Mouse (Mus musculus) bone marrow, adult 2 months (tissue): ENCODE measurements around the gene Ppy. TPM values are rescaled to one million over a fixed set of nuclear protein-coding genes. Genes with fewer than 3 reads are reported as not detected.
A peak's percentile ranks its signal among the peaks of the same experiment; 100 is the strongest.

Experiments
- H3K27ac ChIP-seq: fragments of 200-500 bp; 2 replicates; pipeline ENCODE4 v1.5.1; 2012; ENCODE audit warnings: low read depth, mild to moderate bottlenecking, control low read depth, inconsistent platforms, low read length; ENCODE audit not compliant: control insufficient read depth, poor library complexity, insufficient read depth
- H3K4me1 ChIP-seq: fragments of 200-500 bp; 2 replicates; pipeline ENCODE4 v1.6.1; 2011; ENCODE audit warnings: low read length; ENCODE audit not compliant: control insufficient read depth, insufficient read depth
- H3K4me3 ChIP-seq: fragments of 200-500 bp; replicated peaks from 2 replicates; pipeline ENCODE3; 2011; ENCODE audit warnings: mild to moderate bottlenecking, low read depth, low read length, control low read depth; ENCODE audit not compliant: control insufficient read depth
- CTCF ChIP-seq: fragments of 200-500 bp; IDR thresholded peaks from 2 replicates; pipeline ENCODE4 v1.5.1; 2011; ENCODE audit warnings: low read length, control low read depth; ENCODE audit not compliant: control insufficient read depth, insufficient read depth
- POLR2A ChIP-seq: fragments of 200-500 bp; IDR thresholded peaks from 2 replicates; pipeline ENCODE4 v1.6.1; 2011; ENCODE audit warnings: low read depth, mild to moderate bottlenecking, control low read depth, low read length, borderline replicate concordance; ENCODE audit not compliant: control insufficient read depth
- WGBS: fragments of 180-500 bp; shearing (Covaris S2); methylation state at CpG from one replicate; pipeline ENCODE4 v1.1.7; 2018; 5-methylcytosine and 5-hydroxymethylcytosine counted together
- polyA plus RNA-seq: library from polyadenylated mRNA; stranded (reverse); fragments of >200 nt; gene quantifications from 2 replicates; pipeline ENCODE4 v1.2.4, GENCODE M21; 2011; ENCODE audit warnings: low replicate concordance; ENCODE audit not compliant: missing spikeins, insufficient read depth, insufficient read length

The Ppy gene
- polyA plus RNA-seq, 1 experiment, result not detected

- H3K4me3 ChIP-seq, result no peak overlapping the region
- 10% methylated on average over 17 of the region's 17 CpGs for WGBS
- H3K4me1 ChIP-seq, result no peaks in the 10 kb centered on the region
- peak; percentile 69 for TF ChIP-seq CTCF
- TF ChIP-seq POLR2A, result no peak
- no peak overlapping the region for H3K27ac ChIP-seq
Observed at GRCm38 (mm10) chr11:102102485-102103258, 1.6 kb upstream of the Ppy start.

GRCm38 (mm10) chr11:102096887-102097391 is 4.2 kb downstream of the Ppy start:
- H3K4me3 ChIP-seq, result no peak overlapping the region

GRCm38 (mm10) chr11:102096446-102096845 is 4.7 kb downstream of the Ppy start:
- 45% methylated on average over 5 of the region's 5 CpGs for WGBS
- no peak overlapping the region for H3K4me3 ChIP-seq
- no peak overlapping the region for H3K27ac ChIP-seq
- H3K4me1 ChIP-seq, result no peaks in the 10 kb centered on the region
- no peak for TF ChIP-seq POLR2A
- no peak for TF ChIP-seq CTCF

More at GRCm38 (mm10) chr11:102096887-102097391, 4.2 kb downstream of the Ppy start:
- no peaks in the 10 kb centered on the region for H3K4me1 ChIP-seq
- 2% methylated on average over 18 of the region's 18 CpGs for WGBS
- TF ChIP-seq POLR2A (no peak), CTCF (peak; percentile 24; the same call in 1 of the 2 replicates)
- no peak overlapping the region for H3K27ac ChIP-seq

- H3K27ac ChIP-seq, result no peak overlapping the region
- no peak for TF ChIP-seq CTCF
- TF ChIP-seq POLR2A, result no peak
- WGBS, result 86% methylated on average over 3 of the region's 3 CpGs
- H3K4me1 ChIP-seq, result no peaks in the 10 kb centered on the region
- H3K4me3 ChIP-seq, result no peak overlapping the region
Observed at GRCm38 (mm10) chr11:102095676-102096075, 5.4 kb downstream of the Ppy start.

GRCm38 (mm10) chr11:102089088-102089808 is 11.9 kb downstream of the Ppy start:
- TF ChIP-seq POLR2A (no peak), CTCF (no peak)
- no peak overlapping the region for H3K4me3 ChIP-seq
- peak overlapping the region; percentile 40 for H3K27ac ChIP-seq
- H3K4me1 ChIP-seq, result no peaks in the 10 kb centered on the region
- 1% methylated on average over 20 of the region's 20 CpGs for WGBS

GRCm38 (mm10) chr11:102087931-102088898 is 12.9 kb downstream of the Ppy start, which contains the start of gene Mpp2:
Mpp2 (minus strand) TSS chr11:102088515.
- Histone ChIP-seq H3K27ac (peak within 1 kb of the TSS; percentile 51), H3K4me3 (peak within 1 kb of the TSS; percentile 90), H3K4me1 (no peaks in the 10 kb centered on the region)
- WGBS, result under 1% methylated on average over 49 of the region's 49 CpGs
- TF ChIP-seq POLR2A, result peak; percentile 85; the same call in 1 of the 2 replicates
- TF ChIP-seq CTCF, result no peak

- TF ChIP-seq POLR2A (no peak), CTCF (no peak)
- no peaks in the 10 kb centered on the region for H3K4me1 ChIP-seq
- peak overlapping the region; percentile 90 for H3K4me3 ChIP-seq
- WGBS, result under 1% methylated on average over 39 of the region's 39 CpGs
- peak overlapping the region; percentile 51; the same call in 1 of the 2 replicates for H3K27ac ChIP-seq
Observed at GRCm38 (mm10) chr11:102087081-102087751, 13.9 kb downstream of the Ppy start.
